Mouse (Mus musculus) kidney, adult 9 months (tissue): ENCODE measurements around the gene Panx3.

Source experiments
- DNase-seq: peaks from one replicate; pipeline ENCODE4 v3.0.0; 2022

Gene Panx3

GRCm38 (mm10) chr9:37629941-37630340 is 39.1 kb downstream of the Panx3 start:
- DNase-seq, result no peak

GRCm38 (mm10) chr9:37628581-37628980 is 40.5 kb downstream of the Panx3 start:
- no peak for DNase-seq

DNA sequence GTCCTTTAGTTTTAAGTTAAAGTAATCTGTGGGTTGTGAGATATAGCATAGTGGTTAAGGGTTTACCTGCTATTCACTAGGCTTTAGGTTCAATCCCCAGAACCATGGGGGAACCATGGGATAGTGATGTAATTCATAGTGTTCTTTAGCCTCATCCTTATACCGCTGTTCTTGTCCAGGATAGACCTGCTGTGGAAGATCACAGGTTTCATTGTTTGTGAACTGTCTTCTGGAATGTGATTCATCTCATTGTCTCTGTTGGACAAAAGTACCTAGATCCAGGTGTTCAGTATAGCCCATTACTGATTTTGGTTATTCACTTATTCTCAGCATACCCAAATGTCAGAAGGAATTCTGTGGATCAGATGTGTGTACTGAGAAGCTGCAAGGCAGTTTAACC is 41.8 kb downstream of the Panx3 start:
- DNase-seq, result no peak

DNA sequence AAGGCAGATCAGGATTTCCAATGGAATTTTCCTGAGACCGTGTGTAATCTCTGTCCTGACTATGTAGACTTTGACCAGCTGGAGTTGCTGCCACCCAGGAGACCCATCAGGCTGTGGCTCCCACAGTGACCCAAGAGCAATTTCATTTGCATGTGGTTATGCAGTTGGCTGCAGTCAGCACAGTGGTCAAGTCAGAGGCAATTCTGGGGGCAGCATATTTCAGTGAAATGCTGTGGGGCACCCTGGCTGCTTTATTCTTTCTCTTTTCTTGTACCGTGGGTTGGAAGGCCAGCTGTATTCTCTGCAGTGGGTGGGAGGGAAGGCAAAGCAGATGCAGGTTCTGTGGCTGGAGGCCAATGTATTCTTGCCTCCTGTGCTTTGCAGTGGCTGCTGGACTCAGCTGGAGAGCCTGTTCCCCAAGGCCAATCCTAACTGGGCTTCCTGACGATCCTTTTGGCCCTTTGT is 42.9 kb downstream of the Panx3 start:
- DNase-seq, result peak; percentile 47

DNA sequence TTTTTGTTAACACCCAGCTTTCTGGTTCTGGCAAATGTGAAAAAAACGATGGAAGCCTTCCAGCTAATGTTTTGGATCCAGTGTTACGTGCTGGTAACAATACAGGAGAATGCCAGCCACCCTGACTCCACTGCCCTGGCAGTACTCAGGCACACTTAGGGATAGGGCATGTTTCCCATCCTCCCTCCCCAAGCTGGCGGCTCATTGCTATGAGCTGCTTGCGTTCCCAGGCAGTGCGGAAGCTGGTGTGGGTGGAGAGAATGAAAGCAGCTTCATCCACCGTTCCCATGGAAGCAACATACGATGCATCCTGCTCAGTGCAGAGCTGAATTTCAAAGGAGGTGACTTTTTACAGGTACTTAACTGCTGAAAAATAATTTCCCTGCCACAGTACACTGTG is 43.4 kb downstream of the Panx3 start:
- DNase-seq, result peak; percentile 10

GRCm38 (mm10) chr9:37625129-37625528 is 43.9 kb downstream of the Panx3 start:
- no peak for DNase-seq

DNA sequence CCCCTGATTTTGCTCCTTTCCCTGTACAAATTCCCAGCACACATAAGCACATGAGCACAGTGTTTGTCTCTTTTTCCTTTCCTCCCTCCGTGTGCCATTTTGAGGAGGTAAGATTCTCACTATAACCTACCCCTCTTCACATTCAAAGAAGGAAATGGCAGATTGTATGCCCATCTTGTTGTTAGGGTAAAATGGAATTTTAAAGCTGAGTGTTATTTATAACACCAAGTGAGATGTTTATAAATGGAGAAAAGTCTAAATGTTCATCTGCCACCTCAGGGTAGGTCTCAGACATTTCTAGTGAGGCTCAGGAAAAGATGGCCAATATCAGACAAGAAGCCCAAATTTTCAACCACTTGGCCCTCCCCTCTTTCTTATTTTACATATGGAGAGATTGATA is 44.5 kb downstream of the Panx3 start:
- DNase-seq, result no peak

- DNase-seq, result no peak
Observed at GRCm38 (mm10) chr9:37623981-37624380, 45.1 kb downstream of the Panx3 start.

DNA sequence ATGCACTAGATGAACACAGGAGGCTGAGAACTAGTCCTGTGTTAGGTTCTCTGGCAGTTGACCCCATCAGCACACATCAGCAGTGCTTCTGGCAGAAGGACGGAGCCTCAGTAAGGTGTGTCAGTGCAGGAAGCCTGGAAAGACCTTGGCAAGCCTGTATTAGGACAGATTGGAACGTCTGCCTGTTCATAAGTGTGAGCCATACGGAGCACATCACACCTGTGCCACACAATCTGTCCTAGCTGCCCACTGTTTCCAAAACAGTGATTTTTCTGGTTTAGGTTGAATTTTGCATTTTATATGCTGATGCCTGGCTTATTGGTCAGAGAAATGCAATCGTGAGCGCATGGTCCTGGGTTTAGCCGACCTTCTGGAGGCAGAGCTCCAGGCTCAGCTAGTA is 47.7 kb downstream of the Panx3 start:
- no peak for DNase-seq

- peak; percentile 68 for DNase-seq
Observed at GRCm38 (mm10) chr9:37616770-37617169, 52.3 kb downstream of the Panx3 start.

GRCm38 (mm10) chr9:37615220-37615619 is 53.8 kb downstream of the Panx3 start:
- DNase-seq, result no peak

DNA sequence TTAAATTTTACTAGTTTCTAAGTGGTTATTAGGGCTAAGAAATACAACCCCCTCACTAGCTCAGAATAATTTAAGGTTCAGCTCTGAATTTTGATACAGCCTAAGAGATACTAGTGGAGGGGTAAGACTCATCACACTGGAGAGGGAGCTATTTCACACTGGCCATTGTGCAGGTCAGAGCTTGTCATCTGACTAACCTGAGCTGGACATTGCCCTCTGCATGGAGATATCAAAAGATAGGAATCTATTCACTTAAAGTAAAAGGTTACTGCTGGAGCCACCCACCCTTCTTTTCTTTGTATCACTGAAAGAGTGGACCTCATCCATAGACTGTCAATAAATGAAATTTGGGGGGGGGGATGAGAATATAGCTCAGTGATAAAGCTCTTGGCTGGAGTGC is 54.7 kb downstream of the Panx3 start:
- no peak for DNase-seq

DNA sequence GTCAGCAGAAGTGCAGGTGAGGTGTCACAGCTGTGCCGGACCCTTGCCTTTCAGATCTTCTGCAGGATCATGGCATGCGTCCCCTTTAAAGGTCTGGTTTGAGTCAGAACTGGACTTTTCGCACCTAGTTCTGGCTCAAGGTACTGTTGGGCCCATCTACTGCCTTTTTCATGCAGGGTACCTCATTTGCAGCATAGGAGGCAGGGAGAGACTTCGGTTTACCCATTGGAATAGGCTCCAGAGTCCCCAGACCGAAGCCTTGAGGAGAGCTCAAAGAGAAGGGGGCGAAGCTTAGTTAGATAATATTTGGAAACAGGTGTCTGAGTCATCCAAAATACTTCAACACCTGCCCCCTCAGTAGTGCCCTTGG is 55.1 kb downstream of the Panx3 start:
- no peak for DNase-seq

- DNase-seq, result peak; percentile 93
Observed at GRCm38 (mm10) chr9:37613182-37613910, 55.7 kb downstream of the Panx3 start, which contains the start of gene Spa17. Gene Spa17, minus strand, starts transcription at chr9:37613722.
